Comparison of ENCODE assay signal across 8 mouse cellular contexts in genomic region chr14:45220090-45220956, GRCm38 (mm10). TPM values are rescaled to one million over a fixed set of nuclear protein-coding genes. Genes with fewer than 3 reads are reported as not detected.
DNase-seq lines count a peak whose midpoint lies in the region; ATAC-seq and TF ChIP-seq lines count a peak whose summit lies in the region.

TSS of gene Txndc16 (minus strand) at chr14:45220328.

- H3K4me1 ChIP-seq in erythroblast, embryonic 14.5 days (ENCODE audit: control insufficient read depth), result peaks cover 23% of the 10 kb centered on the region
- H3K4me1 ChIP-seq in embryonic facial prominence, embryonic 15.5 days, result 0 out of 2 replicates have a peak, but pooled peaks cover 3% of the 10 kb centered on the region
- H3K4me1 ChIP-seq in heart, embryonic 10.5 days, result 0 out of 2 replicates have a peak, but pooled peaks cover 3% of the 10 kb centered on the region
- H3K4me1 ChIP-seq in kidney, embryonic 14.5 days (ENCODE audit: control insufficient read depth, insufficient read depth, low read length), result peaks cover 5% of the 10 kb centered on the region; the same call in 1 of the 2 replicates
- H3K4me1 ChIP-seq in limb, embryonic 14.5 days (ENCODE audit: control insufficient read depth, insufficient read depth, low read length), result peaks cover 3% of the 10 kb centered on the region; the same call in 1 of the 2 replicates
- H3K4me1 ChIP-seq in midbrain, embryonic 16.5 days (ENCODE audit: control insufficient read depth, insufficient read depth, low read length), result peaks cover 27% of the 10 kb centered on the region
- H3K4me1 ChIP-seq in spleen, adult 2 months (ENCODE audit: control insufficient read depth, insufficient read depth, insufficient read length), result peaks cover 4% of the 10 kb centered on the region; the same call in 1 of the 2 replicates

- DNase-seq in heart, embryonic 10.5 days (ENCODE audit: low spot score), result peak; percentile 87
- peak; percentile 88 for DNase-seq in limb, embryonic 14.5 days (ENCODE audit: low spot score)
- DNase-seq in spleen, adult 2 months (ENCODE audit: low read depth in 1 of 2, low spot score in 2 of 2), result peak; percentile 64 to 78

- H3K36me3 ChIP-seq in erythroblast, embryonic 14.5 days (ENCODE audit: control insufficient read depth), result no peaks in the 10 kb centered on the region
- no peaks in the 10 kb centered on the region for H3K36me3 ChIP-seq in embryonic facial prominence, embryonic 15.5 days
- H3K36me3 ChIP-seq in heart, embryonic 10.5 days, result no peaks in the 10 kb centered on the region
- H3K36me3 ChIP-seq in kidney, embryonic 14.5 days (ENCODE audit: control insufficient read depth, insufficient read depth, low read length), result no peaks in the 10 kb centered on the region
- no peaks in the 10 kb centered on the region for H3K36me3 ChIP-seq in limb, embryonic 14.5 days (ENCODE audit: control insufficient read depth, insufficient read depth, low read length)
- H3K36me3 ChIP-seq in midbrain, embryonic 16.5 days (ENCODE audit: control insufficient read depth, insufficient read depth, low read length), result no peaks in the 10 kb centered on the region
- H3K36me3 ChIP-seq in spleen, adult 2 months (ENCODE audit: control insufficient read depth, insufficient read depth, low read length), result no peaks in the 10 kb centered on the region

- peak within 1 kb of the TSS; percentile 63 for H3K4me3 ChIP-seq in erythroblast, embryonic 14.5 days (replicated peaks)
- H3K4me3 ChIP-seq in embryonic facial prominence, embryonic 15.5 days (replicated peaks), result peak within 1 kb of the TSS; percentile 81
- peak within 1 kb of the TSS; percentile 79 for H3K4me3 ChIP-seq in heart, embryonic 10.5 days
- peak within 1 kb of the TSS; percentile 79 for H3K4me3 ChIP-seq in kidney, embryonic 14.5 days (ENCODE audit: low read length)
- peak within 1 kb of the TSS; percentile 84 for H3K4me3 ChIP-seq in limb, embryonic 14.5 days (replicated peaks; ENCODE audit: low read length)
- H3K4me3 ChIP-seq in midbrain, embryonic 16.5 days (ENCODE audit: low read depth, low read length), result peak within 1 kb of the TSS; percentile 84
- peak within 1 kb of the TSS; percentile 74 for H3K4me3 ChIP-seq in spleen, adult 2 months (ENCODE audit: extremely low read depth, insufficient read depth, insufficient read length)

- H3K27me3 ChIP-seq in erythroblast, embryonic 14.5 days (ENCODE audit: control insufficient read depth), result peaks cover 66% of the 10 kb centered on the region
- no peaks in the 10 kb centered on the region for H3K27me3 ChIP-seq in embryonic facial prominence, embryonic 15.5 days
- no peaks in the 10 kb centered on the region for H3K27me3 ChIP-seq in heart, embryonic 10.5 days (ENCODE audit: insufficient read depth, poor library complexity, severe bottlenecking)
- H3K27me3 ChIP-seq in kidney, embryonic 14.5 days (ENCODE audit: control insufficient read depth, insufficient read depth, low read length), result no peaks in the 10 kb centered on the region
- no peaks in the 10 kb centered on the region for H3K27me3 ChIP-seq in limb, embryonic 14.5 days (ENCODE audit: control insufficient read depth, insufficient read depth, low read length)
- H3K27me3 ChIP-seq in midbrain, embryonic 16.5 days (ENCODE audit: control insufficient read depth, insufficient read depth, low read depth, low read length), result no peaks in the 10 kb centered on the region
- no peaks in the 10 kb centered on the region for H3K27me3 ChIP-seq in spleen, adult 2 months (ENCODE audit: control insufficient read depth, insufficient read depth, low read length)

- peak within 1 kb of the TSS; percentile 83 for H3K9ac ChIP-seq in embryonic facial prominence, embryonic 15.5 days
- peak within 1 kb of the TSS; percentile 87 for H3K9ac ChIP-seq in kidney, embryonic 14.5 days (ENCODE audit: low read depth, low read length)
- peak within 1 kb of the TSS; percentile 76 for H3K9ac ChIP-seq in limb, embryonic 14.5 days (ENCODE audit: low read depth, low read length, severe bottlenecking)
- peak within 1 kb of the TSS; percentile 93 for H3K9ac ChIP-seq in midbrain, embryonic 16.5 days (ENCODE audit: low read depth, low read length)

- H3K4me2 ChIP-seq in embryonic facial prominence, embryonic 15.5 days (replicated peaks), result peak within 1 kb of the TSS; percentile 97
- peak within 1 kb of the TSS; percentile 97 for H3K4me2 ChIP-seq in kidney, embryonic 14.5 days (replicated peaks; ENCODE audit: low read depth, low read length)
- peak within 1 kb of the TSS; percentile 86 for H3K4me2 ChIP-seq in limb, embryonic 14.5 days (replicated peaks; ENCODE audit: low read depth, low read length, severe bottlenecking)
- H3K4me2 ChIP-seq in midbrain, embryonic 16.5 days (ENCODE audit: low read length), result peak within 1 kb of the TSS; percentile 72

- no peak for TF ChIP-seq CTCF in spleen, adult 2 months (IDR thresholded peaks at IDR 0.05; ENCODE audit: extremely low read depth, insufficient read depth, insufficient read length, insufficient replicate concordance)

- peak within 1 kb of the TSS; percentile 95 for H3K27ac ChIP-seq in embryonic facial prominence, embryonic 15.5 days (replicated peaks)
- H3K27ac ChIP-seq in heart, embryonic 10.5 days, result peak within 1 kb of the TSS; percentile 92
- peak within 1 kb of the TSS; percentile 86 for H3K27ac ChIP-seq in kidney, embryonic 14.5 days (ENCODE audit: low read depth, low read length)
- peak within 1 kb of the TSS; percentile 91 for H3K27ac ChIP-seq in limb, embryonic 14.5 days (replicated peaks; ENCODE audit: low read depth, low read length)
- peak within 1 kb of the TSS; percentile 97 for H3K27ac ChIP-seq in midbrain, embryonic 16.5 days (ENCODE audit: low read length)
- peak within 1 kb of the TSS; percentile 84 for H3K27ac ChIP-seq in spleen, adult 2 months (ENCODE audit: insufficient read depth, low read length)

- H3K9me3 ChIP-seq in erythroblast, embryonic 14.5 days (ENCODE audit: control insufficient read depth, low read length), result peaks cover 11% of the 10 kb centered on the region; the same call in 1 of the 2 replicates
- no peaks in the 10 kb centered on the region for H3K9me3 ChIP-seq in embryonic facial prominence, embryonic 15.5 days (replicated peaks)
- H3K9me3 ChIP-seq in heart, embryonic 10.5 days, result no peaks in the 10 kb centered on the region
- H3K9me3 ChIP-seq in kidney, embryonic 14.5 days (ENCODE audit: control insufficient read depth, low read length), result no peaks in the 10 kb centered on the region
- no peaks in the 10 kb centered on the region for H3K9me3 ChIP-seq in limb, embryonic 14.5 days (ENCODE audit: control insufficient read depth, low read length)
- H3K9me3 ChIP-seq in midbrain, embryonic 16.5 days (replicated peaks; ENCODE audit: control insufficient read depth, low read length, poor library complexity, severe bottlenecking), result no peaks in the 10 kb centered on the region

- ATAC-seq in erythroblast, adult 5-6 weeks (replicated peaks; ENCODE audit: low FRiP score, poor library complexity, severe bottlenecking), result no peak
- peak; percentile 15; the same call in 1 of the 2 replicates for ATAC-seq in embryonic facial prominence, embryonic 15.5 days (ENCODE audit: insufficient number of reproducible peaks, low FRiP score, low TSS enrichment, low read depth)
- ATAC-seq in kidney, embryonic 14.5 days (ENCODE audit: low FRiP score, low TSS enrichment), result peak; percentile 13
- ATAC-seq in limb, embryonic 14.5 days (ENCODE audit: low FRiP score, low read depth), result peak; percentile 12
- peak; percentile 62 for ATAC-seq in midbrain, embryonic 16.5 days

- TF ChIP-seq POLR2A in limb, embryonic 14.5 days (IDR thresholded peaks at IDR 0.05; ENCODE audit: borderline replicate concordance, extremely low read depth, insufficient read depth, insufficient read length), result 0 out of 2 replicates have a peak, but pooled peaks have one; percentile 22
- no peak for TF ChIP-seq POLR2A in spleen, adult 2 months (IDR thresholded peaks at IDR 0.05; ENCODE audit: low read depth, low read length)

- WGBS in embryonic facial prominence, embryonic 15.5 days, result 1% methylated on average over 59 of the region's 59 CpGs
- under 1% methylated on average over 59 of the region's 59 CpGs for WGBS in heart, embryonic 10.5 days
- under 1% methylated on average over 54 of the region's 59 CpGs for WGBS in kidney, embryonic 14.5 days
- WGBS in limb, embryonic 14.5 days, result under 1% methylated on average over 43 of the region's 59 CpGs
- WGBS in midbrain, embryonic 16.5 days, result under 1% methylated on average over 51 of the region's 59 CpGs
- 1% methylated on average over 59 of the region's 59 CpGs for WGBS in spleen, adult 2 months

RNA-seq across cellular contexts. Expression of gene Txndc16, which starts in this region (rescaled TPM):
- polyA plus RNA-seq in erythroblast, embryonic 14.5 days (2012), result not detected in 2 replicates
- 1.9 and 3.8 TPM in 2 replicates for total RNA-seq in erythroblast, adult 5-6 weeks (2015; ENCODE audit: low replicate concordance)
- 4.0 and 4.3 TPM in 2 replicates for total RNA-seq in erythroblast, adult 5-6 weeks (2017; ENCODE audit: low replicate concordance)
- polyA plus RNA-seq in embryonic facial prominence, embryonic 15.5 days (2015; fragmentation: Nextera tagmentation; extraction: Ambion mirVana), result 17.1 and 19.4 TPM in 2 replicates
- 9.9 and 10.9 TPM in 2 replicates for polyA plus RNA-seq in heart, embryonic 10.5 days (2016; fragmentation: Nextera tagmentation; extraction: Ambion mirVana)
- 8.6 and 14.2 TPM in 2 replicates for polyA plus RNA-seq in kidney, embryonic 14.5 days (2014; fragmentation: Nextera tagmentation; extraction: Ambion mirVana)
- 11.7 and 12.7 TPM in 2 replicates for polyA plus RNA-seq in limb, embryonic 14.5 days (2012; rRNA removed)
- polyA plus RNA-seq in limb, embryonic 14.5 days (2014; fragmentation: Nextera tagmentation; extraction: Ambion mirVana), result 14.4 and 18.0 TPM in 2 replicates
- 39.4 and 42.0 TPM in 2 replicates for polyA plus RNA-seq in midbrain, embryonic 16.5 days (2015; fragmentation: Nextera tagmentation; extraction: Ambion mirVana)
- polyA plus RNA-seq in spleen, adult 2 months (2012; rRNA removed), result 7.2 and 10.4 TPM in 2 replicates
